Mouse (Mus musculus): ENCODE data around the gene Nptx1. TPM values are rescaled to one million over a fixed set of nuclear protein-coding genes. Genes with fewer than 3 reads are reported as not detected.

Gene Nptx1
- polyA plus RNA-seq, 1 experiment from 2014 or later = 1.2 TPM

DNA sequence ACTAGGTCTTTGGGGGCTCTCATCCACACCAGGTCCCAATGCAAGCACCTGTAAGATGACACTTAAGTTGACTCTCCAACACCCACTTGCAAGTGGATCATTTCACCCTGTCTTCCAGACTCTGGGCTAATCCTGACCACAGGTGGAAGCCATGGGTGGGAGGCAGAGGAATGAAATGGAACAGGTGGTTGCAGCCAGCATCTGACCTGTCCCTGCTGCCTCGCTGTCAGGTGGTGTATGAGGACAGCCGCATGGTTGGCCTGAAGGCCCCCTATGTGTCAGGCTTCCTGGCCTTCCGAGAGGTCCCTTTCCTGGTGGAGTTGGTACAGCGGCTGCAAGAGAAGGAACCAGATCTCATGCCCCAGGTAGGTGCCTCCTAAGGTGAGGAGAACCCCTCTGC lies 48.3 kb downstream of the Nptx1 start:
- Histone ChIP-seq H3K4me1 (no peaks in the 10 kb centered on the region), H3K4me3 (no peak overlapping the region), H3K9ac (no peak overlapping the region), H3K9me3 (no peaks in the 10 kb centered on the region), H3K27me3 (no peaks in the 10 kb centered on the region), H3K4me2 (no peak overlapping the region), H3K27ac (no peak overlapping the region), H3K36me3 (peaks cover 77% of the 10 kb centered on the region)
- 90% methylated on average over 4 of the region's 4 CpGs for WGBS
- no peak for ATAC-seq (ENCODE audit: insufficient number of reproducible peaks, low FRiP score, low TSS enrichment, low read depth)

DNA sequence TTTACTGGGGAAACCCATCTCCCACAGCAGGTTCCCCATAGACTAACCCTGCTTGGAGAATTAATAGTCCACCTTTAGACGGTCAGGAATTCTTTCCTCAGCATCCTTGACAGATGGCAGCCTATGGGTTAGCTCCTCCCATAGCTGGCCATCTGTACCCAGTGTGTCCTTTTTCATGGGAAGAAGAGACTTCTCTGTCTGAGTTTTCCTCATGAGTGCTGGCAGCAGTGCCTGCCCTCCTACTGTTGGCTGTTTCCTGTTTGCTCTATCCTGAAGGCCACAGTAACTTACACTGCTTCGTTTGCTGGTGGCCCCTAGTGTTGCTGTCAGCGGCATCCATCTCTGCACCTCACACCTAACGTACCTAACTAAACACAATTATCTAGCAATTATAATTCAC lies 50.1 kb downstream of the Nptx1 start:
- no peak for ATAC-seq (ENCODE audit: insufficient number of reproducible peaks, low FRiP score, low TSS enrichment, low read depth)
- Histone ChIP-seq H3K4me1 (peaks cover 6% of the 10 kb centered on the region), H3K27ac (no peak overlapping the region), H3K9ac (no peak overlapping the region), H3K9me3 (no peaks in the 10 kb centered on the region), H3K27me3 (no peaks in the 10 kb centered on the region), H3K4me2 (no peak overlapping the region), H3K36me3 (peaks cover 63% of the 10 kb centered on the region), H3K4me3 (no peak overlapping the region)
- WGBS = 76% methylated on average over 4 of the region's 4 CpGs

DNA sequence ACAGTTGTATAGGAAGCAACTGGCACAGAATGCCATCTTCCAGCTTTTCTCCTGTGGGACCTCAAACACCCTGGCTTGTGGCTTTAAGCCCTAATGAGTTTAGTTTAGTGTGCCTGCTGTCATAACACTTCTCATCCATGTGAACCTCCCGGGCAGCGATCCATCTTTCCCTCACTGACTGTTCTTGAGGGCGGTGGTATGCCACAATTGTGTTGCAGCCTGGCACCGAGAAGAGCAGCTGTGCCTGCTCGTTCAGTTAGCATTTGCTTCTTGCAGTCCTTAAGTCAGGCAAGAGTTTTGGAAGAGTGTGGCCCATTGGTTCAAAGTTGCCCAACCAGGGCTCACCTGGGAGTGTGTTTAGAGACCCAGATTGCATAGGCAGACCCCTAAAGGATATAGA lies 51.4 kb downstream of the Nptx1 start:
- Histone ChIP-seq H3K36me3 (peaks cover 50% of the 10 kb centered on the region), H3K4me3 (no peak overlapping the region), H3K4me2 (no peak overlapping the region), H3K9me3 (no peaks in the 10 kb centered on the region), H3K27ac (no peak overlapping the region), H3K4me1 (peaks cover 12% of the 10 kb centered on the region), H3K27me3 (no peaks in the 10 kb centered on the region), H3K9ac (no peak overlapping the region)
- ATAC-seq (ENCODE audit: insufficient number of reproducible peaks, low FRiP score, low TSS enrichment, low read depth) = no peak
- 91% methylated on average over 5 of the region's 5 CpGs for WGBS

- Histone ChIP-seq H3K4me2 (no peak overlapping the region), H3K4me1 (peaks cover 18% of the 10 kb centered on the region), H3K4me3 (no peak overlapping the region), H3K9me3 (no peaks in the 10 kb centered on the region), H3K9ac (0 out of 2 replicates have a peak overlapping the region, but pooled peaks have one; percentile 4), H3K36me3 (peaks cover 25% of the 10 kb centered on the region), H3K27ac (no peak overlapping the region), H3K27me3 (no peaks in the 10 kb centered on the region)
- 77% methylated on average over 4 of the region's 4 CpGs for WGBS
- no peak for ATAC-seq (ENCODE audit: insufficient number of reproducible peaks, low FRiP score, low TSS enrichment, low read depth)
These were observed 54.0 kb downstream of the Nptx1 start for GRCm38 (mm10) chr11:119493516-119493915.

- Histone ChIP-seq H3K9ac (no peak overlapping the region), H3K4me3 (no peak overlapping the region), H3K36me3 (peaks cover 20% of the 10 kb centered on the region; the same call in 1 of the 2 replicates), H3K4me2 (no peak overlapping the region), H3K4me1 (peaks cover 18% of the 10 kb centered on the region), H3K27ac (no peak overlapping the region), H3K27me3 (no peaks in the 10 kb centered on the region), H3K9me3 (no peaks in the 10 kb centered on the region)
- whole genome bisulfite sequencing = 92% methylated on average over 6 of the region's 6 CpGs
- no peak for ATAC-seq (ENCODE audit: insufficient number of reproducible peaks, low FRiP score, low TSS enrichment, low read depth)
These were observed 54.7 kb downstream of the Nptx1 start for GRCm38 (mm10) chr11:119492830-119493229.

DNA sequence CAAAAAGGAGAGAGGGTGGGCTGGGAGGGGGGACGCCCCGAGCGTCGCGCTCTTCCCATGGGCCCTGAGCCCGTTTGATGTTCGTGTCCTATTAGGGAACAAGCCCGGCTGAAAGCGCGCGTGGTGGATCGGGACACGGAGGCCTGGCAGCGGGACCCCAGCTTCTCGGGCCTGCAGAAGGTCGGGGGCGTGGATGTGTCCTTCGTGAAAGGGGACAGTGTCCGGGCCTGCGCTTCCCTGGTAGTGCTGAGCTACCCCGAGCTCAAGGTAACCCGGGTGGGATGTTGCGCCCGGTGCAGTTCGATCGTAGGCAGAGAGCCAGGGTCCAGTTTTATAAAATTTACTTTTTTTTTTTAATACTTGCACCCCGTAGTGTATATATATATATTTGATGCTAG lies 55.9 kb downstream of the Nptx1 start:
- H3K4me1 ChIP-seq = peaks cover 18% of the 10 kb centered on the region
- H3K9ac ChIP-seq = peak overlapping the region; percentile 59
- peak overlapping the region; percentile 88 for H3K4me2 ChIP-seq
- whole genome bisulfite sequencing = 6% methylated on average over 27 of the region's 27 CpGs
- H3K27ac ChIP-seq = peak overlapping the region; percentile 84
- ATAC-seq (ENCODE audit: insufficient number of reproducible peaks, low FRiP score, low TSS enrichment, low read depth) = no peak
- peak overlapping the region; percentile 62 for H3K4me3 ChIP-seq
- H3K36me3 ChIP-seq = peaks cover 13% of the 10 kb centered on the region
- no peaks in the 10 kb centered on the region for H3K9me3 ChIP-seq
- no peaks in the 10 kb centered on the region for H3K27me3 ChIP-seq

DNA sequence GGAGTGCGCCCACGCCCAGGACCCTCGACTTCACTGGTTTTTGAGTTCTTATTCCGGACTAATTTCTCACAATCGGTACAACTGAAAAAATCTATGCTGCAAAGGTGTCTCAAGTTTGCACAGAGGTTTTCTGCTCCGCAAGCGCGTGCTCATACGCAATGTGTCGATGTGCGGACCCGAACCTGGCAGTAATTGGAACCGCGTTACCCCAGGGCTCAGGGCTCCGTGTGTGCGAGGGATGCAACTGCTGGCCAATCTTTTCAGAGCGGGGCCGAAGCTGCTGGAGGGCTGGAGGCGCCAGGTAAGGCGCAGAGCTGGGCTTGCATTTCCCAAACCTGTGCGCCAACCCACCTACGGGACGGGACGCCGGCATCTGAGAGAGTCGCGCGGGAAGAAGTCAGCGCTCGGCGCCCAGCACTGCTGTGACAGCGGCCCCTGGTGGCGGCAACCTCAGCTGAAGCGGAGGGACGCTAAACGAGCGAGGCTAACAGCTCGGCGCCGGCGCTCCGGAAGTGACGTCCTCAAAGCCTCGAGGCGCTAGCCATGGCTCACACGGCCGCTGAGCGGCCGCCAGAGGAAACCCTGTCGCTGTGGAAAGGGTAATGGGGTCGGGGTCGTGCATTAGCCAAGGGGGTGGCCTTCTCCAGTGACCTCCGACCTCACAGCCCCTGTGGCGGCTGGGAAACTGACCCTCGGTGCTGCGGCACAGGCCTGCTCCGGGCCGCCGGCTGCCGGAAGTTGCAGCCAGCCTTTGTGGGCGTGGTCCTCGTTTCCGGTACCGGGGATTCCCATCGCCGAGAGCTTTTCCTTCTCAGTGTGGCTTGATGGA lies 56.5 kb downstream of the Nptx1 start, which contains the start of gene Endov:
Gene Endov (plus strand): TSS at position 487 of the 829 bp plus-strand sequence.
- ATAC-seq (ENCODE audit: insufficient number of reproducible peaks, low FRiP score, low TSS enrichment, low read depth) = peak; percentile 90
- H3K4me3 ChIP-seq = peak within 1 kb of the TSS; percentile 62
- peak within 1 kb of the TSS; percentile 84 for H3K27ac ChIP-seq
- no peaks in the 10 kb centered on the region for H3K9me3 ChIP-seq
- WGBS = under 1% methylated on average over 66 of the region's 66 CpGs
- peak within 1 kb of the TSS; percentile 88 for H3K4me2 ChIP-seq
- no peaks in the 10 kb centered on the region for H3K27me3 ChIP-seq
- peaks cover 12% of the 10 kb centered on the region for H3K36me3 ChIP-seq
- peak within 1 kb of the TSS; percentile 59 for H3K9ac ChIP-seq
- peaks cover 18% of the 10 kb centered on the region for H3K4me1 ChIP-seq

Other genes with a start within 250 kb of the Nptx1 start
- 314 and 316 TPM in 2 replicates for gene Eif4a3, start 247.7 kb downstream of the Nptx1 start, polyA plus RNA-seq (2015; fragmentation: Nextera tagmentation; extraction: Ambion mirVana)
- 5.0 and 5.3 TPM in 2 replicates for gene Card14, start 240.0 kb downstream of the Nptx1 start, polyA plus RNA-seq (2015; fragmentation: Nextera tagmentation; extraction: Ambion mirVana)
- 6.9 and 8.0 TPM in 2 replicates for gene Sgsh, start 192.2 kb downstream of the Nptx1 start, polyA plus RNA-seq (2015; fragmentation: Nextera tagmentation; extraction: Ambion mirVana)
- gene Slc26a11, start 192.2 kb downstream of the Nptx1 start, polyA plus RNA-seq (2015; fragmentation: Nextera tagmentation; extraction: Ambion mirVana) = 10.7 and 11.1 TPM in 2 replicates
- 3.1 and 3.7 TPM in 2 replicates for gene Rnf213, start 154.7 kb downstream of the Nptx1 start, polyA plus RNA-seq (2015; fragmentation: Nextera tagmentation; extraction: Ambion mirVana)
- gene Endov, start 56.4 kb downstream of the Nptx1 start, polyA plus RNA-seq (2015; fragmentation: Nextera tagmentation; extraction: Ambion mirVana) = 13.8 and 15.7 TPM in 2 replicates
- gene Rptor, start 55.2 kb upstream of the Nptx1 start, polyA plus RNA-seq (2015; fragmentation: Nextera tagmentation; extraction: Ambion mirVana) = 8.3 and 9.0 TPM in 2 replicates

All from limb, embryonic 15.5 days (tissue).